Mouse (Mus musculus): ENCODE data around the gene BC107364.
"Not testable (repeated sequence)": the region's sequence is repeated elsewhere in the genome, so short reads cannot be mapped to it uniquely, and the experiment has no call there.

DNA sequence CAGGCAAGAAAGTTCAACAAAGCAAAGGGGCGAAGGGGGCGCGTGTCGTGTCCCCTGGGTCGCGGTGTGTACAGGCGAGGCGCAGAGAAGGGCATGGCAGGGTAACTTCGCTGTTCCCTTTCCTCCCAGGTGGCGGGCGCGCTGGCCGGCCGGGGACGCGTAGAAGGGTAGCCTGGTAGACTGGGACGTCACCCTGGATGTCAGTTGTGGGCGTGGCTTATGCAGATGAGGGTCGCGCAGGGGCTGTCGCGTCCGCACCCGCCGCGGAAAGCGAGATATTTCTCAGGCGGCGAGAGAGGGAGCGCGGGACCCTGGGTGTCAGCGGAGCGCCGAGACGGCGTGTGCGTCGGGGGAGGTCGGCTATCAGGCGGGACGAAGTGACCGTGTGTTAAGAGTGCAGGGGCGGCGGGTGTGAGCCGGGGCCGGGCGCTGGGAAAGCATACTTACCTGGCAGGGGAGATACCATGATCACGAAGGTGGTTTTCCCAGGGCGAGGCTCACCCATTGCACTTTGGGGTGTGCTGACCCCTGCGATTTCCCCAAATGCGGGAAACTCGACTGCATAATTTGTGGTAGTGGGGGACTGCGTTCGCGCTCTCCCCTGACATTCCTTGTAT, 36.3 kb upstream of the BC107364 start:
- TF ChIP-seq CTCF (IDR thresholded peaks at IDR 0.05 in 2 of 3, conservative IDR thresholded peaks at IDR 0.05 in 1 of 3; ENCODE audit: control insufficient read depth in 1 of 3, insufficient read depth in 1 of 3, low read depth in 2 of 3, low read length in 3 of 3, poor library complexity in 1 of 3, severe bottlenecking in 1 of 3); ZC3H11A (IDR thresholded peaks at IDR 0.05; ENCODE audit: low read depth, low read length); MAFK (IDR thresholded peaks at IDR 0.05; ENCODE audit: borderline replicate concordance, low read depth, low read length); POLR2A (IDR thresholded peaks at IDR 0.05; ENCODE audit: control insufficient read depth in 1 of 2, insufficient read depth in 1 of 2, low read depth in 1 of 2, low read length in 2 of 2, poor library complexity in 1 of 2); EP300 (IDR thresholded peaks at IDR 0.05; ENCODE audit: low read depth in 1 of 2, low read length in 2 of 2); NRF1 (IDR thresholded peaks at IDR 0.05; ENCODE audit: insufficient read depth, low read depth, low read length, poor library complexity, severe bottlenecking); E2F4 (IDR thresholded peaks at IDR 0.05; ENCODE audit: borderline replicate concordance, low read depth, low read length); RCOR1 (IDR thresholded peaks at IDR 0.05; ENCODE audit: low read depth, low read length); MEF2A (IDR thresholded peaks at IDR 0.05; ENCODE audit: extremely low read depth, insufficient replicate concordance, low read depth, low read length, poor library complexity, severe bottlenecking); POLR2AphosphoS2 (IDR thresholded peaks at IDR 0.05; ENCODE audit: low read length); TBP (IDR thresholded peaks at IDR 0.05; ENCODE audit: low read depth, low read length); KAT2A (conservative IDR thresholded peaks at IDR 0.05; ENCODE audit: low read depth, low read length); ZNF384 (IDR thresholded peaks at IDR 0.05; ENCODE audit: low read depth, low read length); CHD2 (IDR thresholded peaks at IDR 0.05; ENCODE audit: low read length): not testable (repeated sequence)

All from MEL (cell line).